Mouse (Mus musculus): ENCODE measurements around the gene Gm11554.

DNA sequence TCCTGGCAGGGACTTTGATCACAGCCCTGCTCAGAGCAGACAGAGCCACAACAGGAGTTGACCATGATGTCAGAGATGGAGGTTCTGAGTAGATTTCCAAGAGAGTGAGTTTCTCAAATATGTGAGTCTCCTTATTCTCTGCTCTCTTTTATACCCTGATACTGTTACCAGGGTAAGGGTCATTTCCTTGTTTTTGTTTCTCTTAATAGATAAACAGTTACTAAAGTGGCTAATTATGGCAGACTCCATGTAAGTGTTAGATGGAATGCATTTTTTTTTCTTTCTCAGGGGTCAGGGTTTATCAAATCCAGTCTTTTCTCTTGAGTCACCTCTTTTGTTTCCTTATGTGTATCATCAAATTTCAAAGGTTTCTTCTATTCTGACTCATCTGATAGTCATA, 47.3 kb upstream of the Gm11554 start, which contains the start of gene Krtap4-16:
- no peak for TF ChIP-seq CTCF (IDR thresholded peaks at IDR 0.05; ENCODE audit: low read depth, low read length)
- TF ChIP-seq GATA2 (IDR thresholded peaks at IDR 0.05; ENCODE audit: borderline replicate concordance, low read depth, low read length), result no peak
- TF ChIP-seq GATA1 (IDR thresholded peaks at IDR 0.05; ENCODE audit: borderline replicate concordance, low read length), result no peak
- no peak for TF ChIP-seq POLR2AphosphoS5 (IDR thresholded peaks at IDR 0.05; ENCODE audit: insufficient replicate concordance, low read depth, low read length)

All from G1E (cell line).